In genomic region chrX:112370577-112371410, GRCm38 (mm10) we compare ENCODE assay signal across 8 mouse cellular contexts. TPM values are rescaled to one million over a fixed set of nuclear protein-coding genes. Genes with fewer than 3 reads are reported as not detected.
DNase-seq lines count a peak whose midpoint lies in the region; ATAC-seq lines count a peak whose summit lies in the region.
"Not testable (repeated sequence)": the region's sequence is repeated elsewhere in the genome, so short reads cannot be mapped to it uniquely, and the experiment has no call there.

No protein-coding gene starts in this region.

- not testable (repeated sequence) for H3K4me3 ChIP-seq in liver, embryonic 13.5 days (replicated peaks); stomach, embryonic 16.5 days (replicated peaks; ENCODE audit: low read length)

- H3K4me1 ChIP-seq in liver, embryonic 13.5 days (replicated peaks); stomach, embryonic 16.5 days (ENCODE audit: control insufficient read depth, insufficient read depth, low read length): not testable (repeated sequence)

- not testable (repeated sequence) for H3K36me3 ChIP-seq in liver, embryonic 13.5 days; stomach, embryonic 16.5 days (ENCODE audit: control insufficient read depth, insufficient read depth, low read length)

- WGBS in liver, embryonic 13.5 days (ENCODE audit: insufficient replicate concordance): 59% methylated on average over 5 of the region's 5 CpGs
- WGBS in stomach, embryonic 16.5 days: 82% methylated on average over 5 of the region's 5 CpGs

- peak; percentile 96 for ATAC-seq in liver, embryonic 13.5 days (ENCODE audit: low read depth)
- ATAC-seq in stomach, embryonic 16.5 days (ENCODE audit: insufficient read depth, low FRiP score): peak; percentile 97

- H3K4me2 ChIP-seq in liver, embryonic 13.5 days; stomach, embryonic 16.5 days (ENCODE audit: low read depth, low read length): not testable (repeated sequence)

- H3K27me3 ChIP-seq in liver, embryonic 13.5 days; stomach, embryonic 16.5 days (ENCODE audit: control insufficient read depth, insufficient read depth, low read length): not testable (repeated sequence)

- not testable (repeated sequence) for H3K27ac ChIP-seq in liver, embryonic 13.5 days; stomach, embryonic 16.5 days (ENCODE audit: low read length)

- H3K9me3 ChIP-seq in liver, embryonic 13.5 days (replicated peaks); stomach, embryonic 16.5 days (replicated peaks; ENCODE audit: control insufficient read depth, low read length): not testable (repeated sequence)

- not testable (repeated sequence) for H3K9ac ChIP-seq in liver, embryonic 13.5 days; stomach, embryonic 16.5 days (ENCODE audit: low read length)

- peak; percentile 55 for DNase-seq in ES-CJ7 (ENCODE audit: low read depth, low spot score)
- DNase-seq in cerebellum, adult 18-20 months: peak; percentile 20 to 34
- DNase-seq in forelimb bud, embryonic 11.5 days (ENCODE audit: low read depth, low spot score): peak; percentile 53
- peak; percentile 5 to 14 for DNase-seq in heart, postnatal 14 days
- peak; percentile 4 to 41 for DNase-seq in kidney, postnatal 25 days
- DNase-seq in liver, embryonic 13.5 days: peak; percentile 57
- DNase-seq in natural killer cell, adult 2 months (ENCODE audit: low spot score in 2 of 2): peak; percentile 40 to 49

- intact Hi-C loops in heart, postnatal 14 days (cut with DNase I): not testable (repeated sequence)

RNA-seq across cellular contexts. Expression of gene Satl1, which starts 35.8 kb away (rescaled TPM):
- total RNA-seq in heart, postnatal 14 days (2021): not detected
- not detected in 2 replicates for polyA plus RNA-seq in liver, embryonic 13.5 days (2015; fragmentation: Nextera tagmentation; extraction: Ambion mirVana)
- not detected in 2 replicates for polyA plus RNA-seq in stomach, embryonic 16.5 days (2015; fragmentation: Nextera tagmentation; extraction: Ambion mirVana)

RNA-seq across cellular contexts. Expression of gene Apool, which starts 59.7 kb away (rescaled TPM):
- 10 to 100 TPM; 58.4 to 63.5 TPM for total RNA-seq in heart, postnatal 14 days (2021)
- polyA plus RNA-seq in liver, embryonic 13.5 days (2015; fragmentation: Nextera tagmentation; extraction: Ambion mirVana): 25.6 and 27.3 TPM in 2 replicates
- polyA plus RNA-seq in stomach, embryonic 16.5 days (2015; fragmentation: Nextera tagmentation; extraction: Ambion mirVana): 47.0 and 49.1 TPM in 2 replicates
